Mouse (Mus musculus) hindbrain, embryonic 16.5 days (tissue): ENCODE measurements at regions not wholly inside any gene's neighbourhood (a gene's known extent, or its start where the extent isn't known, plus 50 kb on each side); places are given as distances from the start of the nearest gene placed in this dataset.

Experiments used
- ATAC-seq: fragments of 200-750 bp; cut with Nextera tagmentation; 2 replicates; pipeline ENCODE4 v1.8.0; 2017; ENCODE audit warnings: moderate TSS enrichment, moderate library complexity
- H3K27ac ChIP-seq: fragments of 300-500 bp; sonication (generic); 2 replicates; pipeline ENCODE4 v1.5.1; 2014; ENCODE audit warnings: low read depth, mild to moderate bottlenecking, control low read depth, low read length, moderate library complexity
- H3K27me3 ChIP-seq: fragments of 300-500 bp; sonication (generic); replicated peaks from 2 replicates; pipeline ENCODE4 v1.6.1; 2014; ENCODE audit warnings: low read length; ENCODE audit not compliant: control insufficient read depth, insufficient read depth
- H3K36me3 ChIP-seq: fragments of 300-500 bp; sonication (generic); 2 replicates; pipeline ENCODE4 v1.6.1; 2014; ENCODE audit warnings: mild to moderate bottlenecking, low read length, moderate library complexity, mixed read lengths; ENCODE audit not compliant: control insufficient read depth, insufficient read depth
- H3K4me1 ChIP-seq: fragments of 300-500 bp; sonication (generic); 2 replicates; pipeline ENCODE4 v1.6.1; 2014; ENCODE audit warnings: low read depth, low read length; ENCODE audit not compliant: control insufficient read depth, insufficient read depth
- H3K4me2 ChIP-seq: fragments of 300-500 bp; sonication (generic); 2 replicates; pipeline ENCODE4 v1.6.1; 2014; ENCODE audit warnings: mild to moderate bottlenecking, low read length, control low read depth, moderate library complexity
- H3K4me3 ChIP-seq: fragments of 300-500 bp; sonication (generic); 2 replicates; pipeline ENCODE4 v1.5.1; 2014; ENCODE audit warnings: mild to moderate bottlenecking, low read length, control low read depth, moderate library complexity
- H3K9ac ChIP-seq: fragments of 300-500 bp; sonication (generic); 2 replicates; pipeline ENCODE4 v1.6.1; 2014; ENCODE audit warnings: low read depth, mild to moderate bottlenecking, control low read depth, low read length, moderate library complexity
- H3K9me3 ChIP-seq: fragments of 300-500 bp; sonication (generic); 2 replicates; pipeline ENCODE4 v1.6.1; 2014; ENCODE audit warnings: mild to moderate bottlenecking, low read length, moderate library complexity; ENCODE audit not compliant: control insufficient read depth
- WGBS: fragments of 180-500 bp; shearing (Covaris S2); extraction: QIAGEN DNeasy Blood & Tissue Kit; methylation state at CpG from one replicate; pipeline ENCODE4 v1.1.7; 2014; 5-methylcytosine and 5-hydroxymethylcytosine counted together

GRCm38 (mm10) chr3:51004216-51004615 is 220.0 kb upstream of the Noct start:
- H3K9ac ChIP-seq = no peak overlapping the region
- peaks cover 4% of the 10 kb centered on the region; the same call in 1 of the 2 replicates for H3K4me1 ChIP-seq
- WGBS = 68% methylated on average over 1 of the region's 1 CpGs
- H3K9me3 ChIP-seq = no peaks in the 10 kb centered on the region
- no peaks in the 10 kb centered on the region for H3K36me3 ChIP-seq
- no peak overlapping the region for H3K4me3 ChIP-seq
- ATAC-seq = 0 out of 2 replicates have a peak, but pooled peaks have one; percentile 23
- H3K27me3 ChIP-seq = no peaks in the 10 kb centered on the region
- no peak overlapping the region for H3K27ac ChIP-seq
- no peak overlapping the region for H3K4me2 ChIP-seq

- Histone ChIP-seq H3K4me1 (no peaks in the 10 kb centered on the region), H3K9ac (no peak overlapping the region), H3K36me3 (no peaks in the 10 kb centered on the region), H3K27ac (no peak overlapping the region), H3K27me3 (no peaks in the 10 kb centered on the region), H3K4me2 (no peak overlapping the region), H3K4me3 (no peak overlapping the region), H3K9me3 (no peaks in the 10 kb centered on the region)
- WGBS = 79% methylated on average over 5 of the region's 5 CpGs
- no peak for ATAC-seq
Measured at GRCm38 (mm10) chr3:51009098-51009497, 215.1 kb upstream of the Noct start.

GRCm38 (mm10) chr3:51019650-51020346 is 204.4 kb upstream of the Noct start:
- no peak overlapping the region for H3K4me2 ChIP-seq
- no peaks in the 10 kb centered on the region for H3K9me3 ChIP-seq
- H3K27me3 ChIP-seq = no peaks in the 10 kb centered on the region
- no peak overlapping the region for H3K9ac ChIP-seq
- WGBS = 45% methylated on average over 10 of the region's 10 CpGs
- ATAC-seq = peak; percentile 76
- peak overlapping the region; percentile 0; the same call in 1 of the 2 replicates for H3K27ac ChIP-seq
- no peaks in the 10 kb centered on the region for H3K4me1 ChIP-seq
- no peaks in the 10 kb centered on the region for H3K36me3 ChIP-seq
- H3K4me3 ChIP-seq = no peak overlapping the region

- no peaks in the 10 kb centered on the region for H3K4me1 ChIP-seq
- H3K27me3 ChIP-seq = no peaks in the 10 kb centered on the region
- ATAC-seq = no peak
- H3K36me3 ChIP-seq = no peaks in the 10 kb centered on the region
- H3K9me3 ChIP-seq = no peaks in the 10 kb centered on the region
- H3K4me3 ChIP-seq = no peak overlapping the region
- H3K4me2 ChIP-seq = no peak overlapping the region
- H3K27ac ChIP-seq = no peak overlapping the region
- WGBS = 27% methylated on average over 6 of the region's 6 CpGs
- H3K9ac ChIP-seq = no peak overlapping the region
Measured at GRCm38 (mm10) chr3:51024655-51025054, 199.6 kb upstream of the Noct start.

- Histone ChIP-seq H3K4me1 (no peaks in the 10 kb centered on the region), H3K9me3 (no peaks in the 10 kb centered on the region), H3K9ac (no peak overlapping the region), H3K4me2 (no peak overlapping the region), H3K4me3 (no peak overlapping the region), H3K36me3 (no peaks in the 10 kb centered on the region), H3K27me3 (no peaks in the 10 kb centered on the region), H3K27ac (no peak overlapping the region)
- ATAC-seq = no peak
- WGBS = 86% methylated on average over 8 of the region's 8 CpGs
Measured at GRCm38 (mm10) chr3:51031821-51032220, 192.4 kb upstream of the Noct start.

GRCm38 (mm10) chr3:51033292-51033691 is 191.0 kb upstream of the Noct start:
- no peaks in the 10 kb centered on the region for H3K36me3 ChIP-seq
- no peaks in the 10 kb centered on the region for H3K4me1 ChIP-seq
- H3K4me3 ChIP-seq = no peak overlapping the region
- H3K4me2 ChIP-seq = no peak overlapping the region
- no peak overlapping the region for H3K9ac ChIP-seq
- no peak for ATAC-seq
- H3K9me3 ChIP-seq = no peaks in the 10 kb centered on the region
- H3K27ac ChIP-seq = no peak overlapping the region
- 88% methylated on average over 2 of the region's 2 CpGs for WGBS
- H3K27me3 ChIP-seq = no peaks in the 10 kb centered on the region

GRCm38 (mm10) chr3:51036700-51037306 is 187.4 kb upstream of the Noct start:
- H3K27ac ChIP-seq = no peak overlapping the region
- H3K9me3 ChIP-seq = no peaks in the 10 kb centered on the region
- H3K9ac ChIP-seq = no peak overlapping the region
- 41% methylated on average over 17 of the region's 17 CpGs for WGBS
- H3K4me3 ChIP-seq = no peak overlapping the region
- no peaks in the 10 kb centered on the region for H3K4me1 ChIP-seq
- ATAC-seq = peak; percentile 80
- no peaks in the 10 kb centered on the region for H3K36me3 ChIP-seq
- H3K4me2 ChIP-seq = no peak overlapping the region
- H3K27me3 ChIP-seq = no peaks in the 10 kb centered on the region

- WGBS = 31% methylated on average over 17 of the region's 17 CpGs
Measured at GRCm38 (mm10) chr3:51042223-51042846, 181.9 kb upstream of the Noct start.

GRCm38 (mm10) chr3:51048739-51049138 is 175.5 kb upstream of the Noct start:
- Histone ChIP-seq H3K9ac (no peak overlapping the region), H3K4me2 (no peak overlapping the region), H3K4me1 (no peaks in the 10 kb centered on the region), H3K27me3 (no peaks in the 10 kb centered on the region), H3K9me3 (peaks cover 3% of the 10 kb centered on the region; the same call in 1 of the 2 replicates), H3K27ac (no peak overlapping the region), H3K4me3 (no peak overlapping the region), H3K36me3 (no peaks in the 10 kb centered on the region)
- 94% methylated on average over 3 of the region's 3 CpGs for WGBS
- ATAC-seq = no peak

More at GRCm38 (mm10) chr3:51042223-51042846, 181.9 kb upstream of the Noct start:
- no peaks in the 10 kb centered on the region for H3K9me3 ChIP-seq
- H3K4me3 ChIP-seq = no peak overlapping the region; the same call in 1 of the 2 replicates
- H3K4me2 ChIP-seq = peak overlapping the region; percentile 46
- no peaks in the 10 kb centered on the region for H3K27me3 ChIP-seq
- H3K36me3 ChIP-seq = no peaks in the 10 kb centered on the region
- H3K9ac ChIP-seq = no peak overlapping the region; the same call in 1 of the 2 replicates
- peak overlapping the region; percentile 16; the same call in 1 of the 2 replicates for H3K27ac ChIP-seq
- ATAC-seq = 0 out of 2 replicates have a peak, but pooled peaks have one; percentile 14
- peaks cover 5% of the 10 kb centered on the region; the same call in 1 of the 2 replicates for H3K4me1 ChIP-seq
